Mouse (Mus musculus) C3H10T1/2 (cell line): ENCODE measurements around the gene Gatad2b. TPM values are rescaled to one million over a fixed set of nuclear protein-coding genes. Genes with fewer than 3 reads are reported as not detected.

ENCODE experiments used
- polyA plus RNA-seq, 2 experiments: library from polyadenylated mRNA; unstranded; fragments of >200 nt; fragmentation: generic; extraction: Trizol; gene quantifications; one replicate each; pipeline ENCODE4 v1.2.1; 2012; ENCODE audit warnings: missing spikeins in 2 of 2

Gatad2b gene
- 1 to 10 TPM; 1.5 to 9.9 TPM for polyA plus RNA-seq

GRCm38 (mm10) chr3:90292345-90293275, at the start of gene Gatad2b:
Gene Gatad2b, plus strand, starts transcription at chr3:90293178.

GRCm38 (mm10) chr3:90247960-90248745, 44.8 kb upstream of the Gatad2b start, which contains the start of gene Slc39a1:
Gene Slc39a1, plus strand, starts transcription at chr3:90248172.

GRCm38 (mm10) chr3:90253653-90254418, 39.1 kb upstream of the Gatad2b start, which contains the start of gene Crtc2:
Gene Crtc2, plus strand, starts transcription at chr3:90254163.

GRCm38 (mm10) chr3:90265034-90265931, 27.7 kb upstream of the Gatad2b start, which contains the start of gene Dennd4b:
Gene Dennd4b, plus strand, starts transcription at chr3:90265185.

GRCm38 (mm10) chr3:90389511-90390490, 96.8 kb downstream of the Gatad2b start, which contains the start of gene Slc27a3:
Gene Slc27a3, minus strand, starts transcription at chr3:90389938.

Other genes starting within 250 kb of the Gatad2b start
- gene 4933434E20Rik, start 241.5 kb upstream of the Gatad2b start, polyA plus RNA-seq = 10 to 100 TPM; 11.8 to 48.9 TPM
- gene Ubap2l, start 240.6 kb upstream of the Gatad2b start, polyA plus RNA-seq = 10 to 100 TPM; 33.7 to 88.6 TPM
- gene Tpm3, start 220.5 kb upstream of the Gatad2b start, polyA plus RNA-seq = 100 to 1,000 TPM; 187 to 204 TPM
- gene Nup210l, start 189.0 kb upstream of the Gatad2b start, polyA plus RNA-seq = under 1 TPM; 0.05 to 0.50 TPM
- gene Rps27, start 79.5 kb upstream of the Gatad2b start, polyA plus RNA-seq = 1,000 to 10,000 TPM; 5,397 to 7,090 TPM
- gene Rab13, start 79.5 kb upstream of the Gatad2b start, polyA plus RNA-seq = 10 to 100 TPM; 25.0 to 88.0 TPM
- 10 to 100 TPM in 1 of 2 experiments, 1 to 10 TPM in 1; 6.0 to 35.8 TPM for gene Jtb, start 61.6 kb upstream of the Gatad2b start, polyA plus RNA-seq
- gene Creb3l4, start 49.7 kb upstream of the Gatad2b start, polyA plus RNA-seq = under 1 TPM; 0.07 to 0.68 TPM
- 100 to 1,000 TPM in 1 of 2 experiments, 10 to 100 TPM in 1; 46.6 to 150 TPM for gene Slc39a1, start 45.0 kb upstream of the Gatad2b start, polyA plus RNA-seq
- gene Crtc2, start 39.0 kb upstream of the Gatad2b start, polyA plus RNA-seq = 10 to 100 TPM; 13.0 to 32.8 TPM
- gene Dennd4b, start 28.0 kb upstream of the Gatad2b start, polyA plus RNA-seq = 1 to 10 TPM in 1 of 2 experiments, under 1 TPM in 1; 0.66 to 4.7 TPM
- 1 to 10 TPM in 1 of 2 experiments, under 1 TPM in 1; 0.14 to 2.2 TPM for gene Slc27a3, start 96.8 kb downstream of the Gatad2b start, polyA plus RNA-seq
- 10 to 100 TPM; 17.2 to 28.2 TPM for gene Ints3, start 140.4 kb downstream of the Gatad2b start, polyA plus RNA-seq
- gene Npr1, start 172.7 kb downstream of the Gatad2b start, polyA plus RNA-seq = 1 to 10 TPM in 1 of 2 experiments, under 1 TPM in 1; 0.48 to 1.6 TPM
- gene Ilf2, start 182.9 kb downstream of the Gatad2b start, polyA plus RNA-seq = 10 to 100 TPM; 28.7 to 59.6 TPM
- gene Snapin, start 197.9 kb downstream of the Gatad2b start, polyA plus RNA-seq = 10 to 100 TPM in 1 of 2 experiments, 1 to 10 TPM in 1; 6.5 to 42.9 TPM
- 10 to 100 TPM; 34.7 to 76.9 TPM for gene Chtop, start 216.3 kb downstream of the Gatad2b start, polyA plus RNA-seq
- gene S100a1, start 221.2 kb downstream of the Gatad2b start, polyA plus RNA-seq = 100 to 1,000 TPM in 1 of 2 experiments, 10 to 100 TPM in 1; 25.4 to 118 TPM
- gene S100a13, start 221.3 kb downstream of the Gatad2b start, polyA plus RNA-seq = 100 to 1,000 TPM in 1 of 2 experiments, 10 to 100 TPM in 1; 82.1 to 195 TPM
- under 1 TPM; 0.22 to 0.58 TPM for gene S100a14, start 233.7 kb downstream of the Gatad2b start, polyA plus RNA-seq
- 100 to 1,000 TPM in 1 of 2 experiments, 1 to 10 TPM in 1; 3.9 to 111 TPM for gene S100a16, start 244.1 kb downstream of the Gatad2b start, polyA plus RNA-seq